Mouse (Mus musculus) midbrain, embryonic 12.5 days (tissue): ENCODE measurements around the gene Ggn. TPM values are rescaled to one million over a fixed set of nuclear protein-coding genes. Genes with fewer than 3 reads are reported as not detected.

Experiments
- polyA plus RNA-seq: library from polyadenylated mRNA; unstranded; fragments of >200 nt; fragmentation: Nextera tagmentation; extraction: Ambion mirVana; gene quantifications from 2 replicates; pipeline ENCODE4 v1.2.1, GENCODE M21; 2016

Gene Ggn
- polyA plus RNA-seq, 1 experiment from 2014 or later = 0.78 TPM

Other genes with a start within 250 kb of the Ggn start
- 162 and 175 TPM in 2 replicates for gene Actn4, start 207.9 kb upstream of the Ggn start, polyA plus RNA-seq
- 324 and 335 TPM in 2 replicates for gene Eif3k, start 188.3 kb upstream of the Ggn start, polyA plus RNA-seq
- gene Map4k1, start 188.2 kb upstream of the Ggn start, polyA plus RNA-seq = 5.4 and 6.2 TPM in 2 replicates
- 2.8 TPM in 2 replicates for gene Ryr1, start 45.0 kb upstream of the Ggn start, polyA plus RNA-seq
- gene Rasgrp4, start 35.4 kb upstream of the Ggn start, polyA plus RNA-seq = 0.63 and 0.71 TPM in 2 replicates
- gene Fam98c, start 14.0 kb upstream of the Ggn start, polyA plus RNA-seq = 17.4 and 20.4 TPM in 2 replicates
- gene Spred3, start 201 bp downstream of the Ggn start, polyA plus RNA-seq = 6.1 and 6.8 TPM in 2 replicates
- 291 and 305 TPM in 2 replicates for gene Psmd8, start 10.5 kb downstream of the Ggn start, polyA plus RNA-seq
- 0.82 and 0.96 TPM in 2 replicates for gene Catsperg1, start 43.8 kb downstream of the Ggn start, polyA plus RNA-seq
- gene Kcnk6, start 62.3 kb downstream of the Ggn start, polyA plus RNA-seq = 0.54 and 0.65 TPM in 2 replicates
- 72.5 and 83.2 TPM in 2 replicates for gene Yif1b, start 68.1 kb downstream of the Ggn start, polyA plus RNA-seq
- 2.1 and 2.9 TPM in 2 replicates for gene 2200002D01Rik, start 78.3 kb downstream of the Ggn start, polyA plus RNA-seq
- gene Spint2, start 111.7 kb downstream of the Ggn start, polyA plus RNA-seq = 23.8 and 25.7 TPM in 2 replicates
- gene Ppp1r14a, start 119.1 kb downstream of the Ggn start, polyA plus RNA-seq = 19.2 and 20.0 TPM in 2 replicates
- 115 and 119 TPM in 2 replicates for gene Dpf1, start 133.7 kb downstream of the Ggn start, polyA plus RNA-seq